Mouse (Mus musculus) heart, adult 2 months (tissue): ENCODE data around the gene Sptbn1.

Experiments used
- CTCF ChIP-seq: fragments of 200-600 bp; IDR thresholded peaks from 2 replicates; pipeline ENCODE4 v1.8.1; 2022; ENCODE audit warnings: antibody characterized with exemption, mild to moderate bottlenecking, moderate library complexity
- EP300 ChIP-seq: fragments of 200-500 bp; IDR thresholded peaks from 2 replicates; pipeline ENCODE4 v1.6.1; 2011; ENCODE audit warnings: low read depth, low read length, control low read depth; ENCODE audit not compliant: insufficient read depth
- POLR2A ChIP-seq: fragments of 200-500 bp; IDR thresholded peaks from 2 replicates; pipeline ENCODE4 v1.6.1; 2011; ENCODE audit warnings: mild to moderate bottlenecking, low read depth, low read length, control low read depth; ENCODE audit not compliant: insufficient read depth

- TF ChIP-seq CTCF (no peak), EP300 (peak; percentile 97), POLR2A (peak; percentile 39; the same call in 1 of the 2 replicates)
Observed at GRCm38 (mm10) chr11:30279278-30279677, 11.3 kb upstream of the Sptbn1 start.
